Mouse (Mus musculus): Measurements from ENCODE around the gene Usp29. TPM values are rescaled to one million over a fixed set of nuclear protein-coding genes. Genes with fewer than 3 reads are reported as not detected.
"Not testable (repeated sequence)": the region's sequence is repeated elsewhere in the genome, so short reads cannot be mapped to it uniquely, and the experiment has no call there.

Gene Usp29
- polyA plus RNA-seq, 1 experiment from 2014 or later, result 23.2 TPM

DNA sequence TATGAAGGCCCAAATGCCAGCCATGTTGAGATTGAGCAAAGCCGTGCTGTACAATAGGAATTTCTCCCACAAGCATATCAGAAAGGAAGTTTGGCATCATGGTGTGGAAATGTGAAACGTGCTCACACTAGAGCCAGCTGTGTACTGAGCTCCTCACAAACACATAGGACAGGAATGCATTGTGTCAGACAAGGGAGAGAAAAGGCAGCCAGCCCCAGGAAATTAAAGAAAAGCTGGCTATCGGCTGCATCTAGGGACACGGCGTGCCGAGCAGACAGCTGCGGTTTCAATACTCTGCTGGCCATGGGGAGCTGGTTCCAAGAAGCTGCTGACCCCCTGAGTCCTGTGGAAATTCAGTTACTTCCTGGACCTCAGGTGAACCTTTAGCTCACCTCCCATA lies 155.0 kb downstream of the Usp29 start:
- Histone ChIP-seq H3K4me1 (no peaks in the 10 kb centered on the region), H3K9me3 (replicated peaks) (no peaks in the 10 kb centered on the region), H3K4me2 (no peak overlapping the region), H3K4me3 (no peak overlapping the region), H3K36me3 (ENCODE audit: poor library complexity, severe bottlenecking) (no peaks in the 10 kb centered on the region), H3K9ac (no peak overlapping the region), H3K27ac (no peak overlapping the region), H3K27me3 (no peaks in the 10 kb centered on the region)
- WGBS, result 84% methylated on average over 7 of the region's 7 CpGs
- no peak for ATAC-seq

DNA sequence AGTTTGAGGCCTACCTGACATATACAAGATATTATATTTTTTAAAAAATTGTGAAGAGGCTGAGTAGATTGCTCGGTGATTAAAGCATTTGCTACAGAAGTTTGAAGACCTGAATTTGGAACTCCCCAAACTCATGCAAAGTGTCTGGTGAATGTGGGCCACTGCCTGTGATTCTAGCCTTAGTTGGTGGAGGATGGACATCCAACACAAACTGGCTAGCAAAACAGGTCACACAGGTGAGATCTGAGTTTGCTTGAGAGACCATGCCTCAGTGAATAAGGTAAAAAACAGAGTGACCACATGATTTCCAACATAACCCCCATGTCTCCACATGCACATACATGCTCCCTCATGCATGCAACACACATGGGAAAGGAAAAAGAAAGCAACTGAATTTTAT lies 156.5 kb downstream of the Usp29 start:
- no peak overlapping the region for H3K4me3 ChIP-seq

DNA sequence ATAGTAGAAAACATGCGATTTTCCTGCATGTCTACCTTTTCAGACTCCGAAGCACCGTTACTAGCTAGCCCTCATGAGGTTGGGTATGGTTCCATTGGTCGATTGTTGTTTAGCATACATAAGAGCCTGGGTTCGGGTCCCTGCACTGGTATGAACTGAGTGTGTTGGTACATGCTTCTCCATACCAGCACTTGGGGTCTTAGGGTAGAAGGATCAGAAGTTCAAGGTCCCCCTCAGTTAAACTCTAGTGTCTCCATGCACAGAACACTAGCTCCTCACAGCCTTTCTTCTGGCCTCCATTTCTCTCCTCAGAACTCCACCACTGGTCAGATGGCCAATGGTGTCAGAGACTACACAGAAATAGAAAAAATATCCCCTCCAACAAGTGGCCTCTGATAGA lies 159.5 kb downstream of the Usp29 start:
- Histone ChIP-seq H3K36me3 (ENCODE audit: poor library complexity, severe bottlenecking) (no peaks in the 10 kb centered on the region), H3K27ac (no peak overlapping the region; the same call in 1 of the 2 replicates), H3K27me3 (no peaks in the 10 kb centered on the region), H3K9me3 (replicated peaks) (no peaks in the 10 kb centered on the region), H3K9ac (no peak overlapping the region), H3K4me2 (no peak overlapping the region), H3K4me1 (peaks cover 14% of the 10 kb centered on the region; the same call in 1 of the 2 replicates), H3K4me3 (no peak overlapping the region)
- no peak for ATAC-seq
- 89% methylated on average over 5 of the region's 5 CpGs for WGBS

More for the DNA sequence above, 156.5 kb downstream of the Usp29 start:
- no peak overlapping the region for H3K27ac ChIP-seq
- no peak overlapping the region for H3K9ac ChIP-seq
- no peaks in the 10 kb centered on the region for H3K27me3 ChIP-seq
- no peak overlapping the region for H3K4me2 ChIP-seq
- WGBS, result 94% methylated on average over 1 of the region's 1 CpGs
- no peak for ATAC-seq
- no peaks in the 10 kb centered on the region for H3K36me3 ChIP-seq (ENCODE audit: poor library complexity, severe bottlenecking)
- no peaks in the 10 kb centered on the region for H3K9me3 ChIP-seq (replicated peaks)
- H3K4me1 ChIP-seq, result peaks cover 14% of the 10 kb centered on the region; the same call in 1 of the 2 replicates

DNA sequence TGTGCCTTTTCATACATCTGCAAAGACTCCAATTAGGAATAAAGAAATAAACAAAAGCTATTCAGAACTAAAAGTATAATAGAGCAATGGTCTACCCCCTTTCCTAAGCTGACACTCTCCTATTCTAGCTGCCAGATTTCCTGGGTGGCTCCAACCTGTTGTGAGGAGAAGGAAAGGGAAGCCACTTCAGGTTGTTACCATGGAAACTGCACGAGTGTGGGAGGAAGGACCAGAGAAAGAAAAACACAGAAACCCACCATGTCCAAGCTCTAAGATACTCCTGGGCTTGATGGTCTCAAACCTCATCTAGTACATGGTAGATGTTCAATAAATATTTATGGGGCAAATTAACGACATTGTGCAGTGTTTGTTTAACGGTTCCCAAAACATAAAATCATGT lies 160.8 kb downstream of the Usp29 start:
- Histone ChIP-seq H3K4me1 (peaks cover 14% of the 10 kb centered on the region; the same call in 1 of the 2 replicates), H3K27me3 (no peaks in the 10 kb centered on the region), H3K36me3 (ENCODE audit: poor library complexity, severe bottlenecking) (no peaks in the 10 kb centered on the region), H3K9ac (no peak overlapping the region), H3K9me3 (replicated peaks) (no peaks in the 10 kb centered on the region), H3K27ac (no peak overlapping the region; the same call in 1 of the 2 replicates), H3K4me3 (no peak overlapping the region), H3K4me2 (no peak overlapping the region)
- 48% methylated on average over 3 of the region's 3 CpGs for WGBS
- ATAC-seq, result peak; percentile 47; the same call in 1 of the 2 replicates

DNA sequence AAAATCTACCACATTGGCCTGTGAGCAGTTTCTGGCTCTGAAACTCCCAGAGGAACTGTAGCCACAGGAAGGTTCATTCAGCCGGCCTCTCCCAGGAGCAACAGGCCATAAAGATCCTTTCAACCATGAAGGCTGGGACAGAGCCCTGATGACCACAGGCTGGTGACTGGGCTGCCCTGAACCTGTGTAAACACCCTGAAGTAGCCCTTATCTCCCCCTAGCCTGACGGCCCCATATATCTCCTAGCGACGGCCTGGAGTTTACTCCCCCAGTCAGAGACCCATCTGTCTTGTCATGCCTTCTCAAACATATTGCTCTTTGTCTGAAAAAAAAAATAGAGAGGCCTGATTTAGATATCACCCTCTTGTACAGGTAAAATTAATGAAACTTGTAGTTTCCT lies 166.6 kb downstream of the Usp29 start:
- H3K9ac ChIP-seq; H3K36me3 ChIP-seq (ENCODE audit: poor library complexity, severe bottlenecking); H3K4me1 ChIP-seq; H3K4me2 ChIP-seq; H3K27me3 ChIP-seq; H3K27ac ChIP-seq; ATAC-seq; H3K4me3 ChIP-seq; H3K9me3 ChIP-seq (replicated peaks): not testable (repeated sequence)
- 71% methylated on average over 4 of the region's 4 CpGs for WGBS

DNA sequence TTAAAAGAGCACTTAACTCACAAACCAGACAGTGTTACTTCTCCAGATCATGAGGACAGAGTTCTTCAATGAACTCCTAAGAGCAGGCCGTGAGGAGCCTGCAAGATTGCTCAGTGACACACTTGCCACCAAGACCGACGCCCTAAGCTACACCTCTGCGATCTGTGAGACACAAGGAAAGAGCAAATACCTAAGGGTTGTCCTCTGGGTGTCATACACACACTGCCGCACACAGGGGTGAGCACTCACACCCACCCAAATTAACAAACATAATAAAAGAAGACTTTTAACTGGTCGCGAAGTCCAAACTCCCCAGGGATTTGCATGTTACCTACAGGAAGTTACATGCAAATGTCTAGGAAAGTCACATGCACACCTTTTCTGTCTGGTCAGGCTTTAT lies 170.3 kb downstream of the Usp29 start:
- no peak for ATAC-seq
- no peak overlapping the region for H3K4me3 ChIP-seq
- H3K9me3 ChIP-seq (replicated peaks), result no peaks in the 10 kb centered on the region
- H3K36me3 ChIP-seq (ENCODE audit: poor library complexity, severe bottlenecking), result no peaks in the 10 kb centered on the region
- H3K4me2 ChIP-seq, result no peak overlapping the region
- H3K27ac ChIP-seq, result no peak overlapping the region
- 94% methylated on average over 7 of the region's 7 CpGs for WGBS
- no peaks in the 10 kb centered on the region for H3K4me1 ChIP-seq
- no peak overlapping the region for H3K9ac ChIP-seq
- H3K27me3 ChIP-seq, result no peaks in the 10 kb centered on the region

DNA sequence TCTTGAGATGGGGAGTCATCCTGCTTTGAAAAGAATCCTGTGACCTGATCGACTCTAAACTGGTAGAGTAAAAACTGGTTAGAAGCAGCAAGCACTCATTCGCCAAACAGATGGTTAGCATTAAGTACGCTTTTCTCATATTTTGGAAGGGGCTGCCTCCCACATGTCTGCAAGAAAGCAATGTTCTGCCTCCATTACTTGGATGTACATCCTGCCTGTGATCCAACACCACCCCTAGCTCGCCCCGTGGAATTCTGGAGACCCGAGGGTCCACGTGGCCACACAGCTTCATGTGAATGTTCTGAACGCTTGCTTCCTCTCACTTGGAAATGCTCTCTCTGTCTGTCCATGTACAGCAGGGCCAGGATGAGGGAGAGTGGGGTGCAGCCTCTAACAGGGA lies 173.1 kb downstream of the Usp29 start:
- 87% methylated on average over 8 of the region's 8 CpGs for WGBS
- H3K36me3 ChIP-seq (ENCODE audit: poor library complexity, severe bottlenecking), result no peaks in the 10 kb centered on the region
- no peaks in the 10 kb centered on the region for H3K9me3 ChIP-seq (replicated peaks)
- H3K4me3 ChIP-seq, result no peak overlapping the region
- no peak overlapping the region for H3K27ac ChIP-seq
- no peak overlapping the region for H3K4me2 ChIP-seq
- H3K9ac ChIP-seq, result no peak overlapping the region
- no peaks in the 10 kb centered on the region for H3K4me1 ChIP-seq
- H3K27me3 ChIP-seq, result no peaks in the 10 kb centered on the region
- no peak for ATAC-seq

DNA sequence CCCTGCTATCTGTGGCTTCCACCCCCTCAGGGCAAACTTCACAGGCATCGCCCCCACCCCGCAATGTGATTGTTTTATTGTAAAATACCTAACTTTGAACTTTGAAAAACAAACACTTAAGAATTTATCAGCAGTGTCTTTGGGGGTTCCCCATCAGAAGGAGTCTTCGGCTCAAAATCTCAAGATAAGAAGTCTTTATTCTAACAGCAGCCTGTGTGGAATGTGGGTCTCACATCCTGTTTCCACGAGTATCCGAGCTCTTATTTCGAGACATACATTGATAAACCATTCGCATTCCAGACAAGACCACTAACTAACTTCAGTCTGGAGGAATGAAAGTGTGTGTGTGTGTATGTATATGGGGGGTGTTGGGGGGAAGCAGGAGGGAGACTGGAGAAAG lies 180.1 kb downstream of the Usp29 start:
- Histone ChIP-seq H3K36me3 (ENCODE audit: poor library complexity, severe bottlenecking) (no peaks in the 10 kb centered on the region), H3K4me1 (peaks cover 18% of the 10 kb centered on the region), H3K27ac (no peak overlapping the region), H3K4me2 (no peak overlapping the region), H3K9ac (no peak overlapping the region), H3K9me3 (replicated peaks) (no peaks in the 10 kb centered on the region), H3K27me3 (no peaks in the 10 kb centered on the region), H3K4me3 (no peak overlapping the region)
- ATAC-seq, result no peak
- 90% methylated on average over 7 of the region's 7 CpGs for WGBS

DNA sequence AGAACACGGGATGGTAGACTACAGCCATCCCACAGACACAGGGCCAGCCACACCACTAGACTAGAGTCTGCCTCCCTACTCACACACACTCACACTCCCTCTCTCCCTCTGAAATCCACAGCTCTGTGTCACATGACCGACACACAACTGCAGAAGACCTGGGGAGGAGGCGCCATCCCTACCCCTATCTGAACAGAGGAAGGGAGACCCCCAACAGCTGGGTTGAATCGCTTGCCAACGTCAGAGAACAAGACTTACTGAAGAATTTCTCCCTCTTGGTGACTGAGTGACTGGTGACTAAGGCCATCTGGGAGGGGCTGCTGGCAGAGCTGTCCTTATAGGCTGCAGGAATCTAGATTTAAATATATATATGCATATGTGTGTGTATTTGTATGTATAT lies 181.4 kb downstream of the Usp29 start:
- H3K27ac ChIP-seq, result no peak overlapping the region
- ATAC-seq, result no peak

DNA sequence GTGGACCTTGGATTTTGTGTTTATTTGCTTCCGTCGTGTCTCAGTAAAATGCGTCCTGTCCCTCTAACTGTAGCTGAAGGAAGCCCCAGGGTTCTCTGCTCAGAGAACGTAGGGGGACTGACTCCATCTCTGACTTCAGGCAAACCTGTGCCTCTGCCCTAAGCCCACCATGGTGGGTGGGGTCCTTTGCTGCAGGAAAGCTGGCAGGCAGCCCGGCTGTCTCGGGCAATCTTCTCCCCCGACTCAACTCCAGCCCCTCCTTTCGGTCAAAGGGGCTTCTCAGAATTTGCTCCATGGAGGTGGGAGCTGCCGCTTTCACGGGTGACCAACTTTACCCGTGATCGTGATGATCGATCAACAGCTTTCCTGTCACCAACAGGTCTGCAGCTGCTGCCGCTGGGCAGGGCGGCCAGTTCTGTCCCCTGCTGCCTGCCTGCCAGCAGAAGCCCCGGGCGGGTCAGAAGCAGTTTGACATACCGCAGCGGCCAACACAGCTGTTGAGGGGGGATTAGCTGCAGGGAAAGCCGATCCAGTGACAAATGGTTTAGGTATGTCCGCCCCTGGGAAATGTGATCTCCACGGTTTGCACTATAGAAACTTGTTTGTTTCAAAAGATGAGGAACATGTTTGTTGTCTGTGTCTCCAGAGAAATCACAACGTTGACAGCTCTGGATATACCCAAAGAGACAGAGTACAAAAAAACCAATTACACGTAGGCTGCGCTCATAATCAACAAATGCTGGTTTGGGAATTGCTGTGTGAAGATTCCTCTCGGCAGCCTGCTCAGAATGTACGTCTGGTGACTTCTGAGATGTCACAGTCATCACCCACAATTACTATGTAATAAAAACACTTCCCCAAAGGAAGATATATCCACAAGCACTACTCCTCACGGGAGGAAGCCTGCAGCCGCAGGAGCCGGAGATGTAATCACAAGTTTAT lies 183.3 kb downstream of the Usp29 start:
- Histone ChIP-seq H3K4me1 (peaks cover 21% of the 10 kb centered on the region), H3K27me3 (no peaks in the 10 kb centered on the region), H3K27ac (peak overlapping the region; percentile 37), H3K9ac (peak overlapping the region; percentile 56), H3K9me3 (replicated peaks) (no peaks in the 10 kb centered on the region), H3K4me3 (peak overlapping the region; percentile 24), H3K36me3 (ENCODE audit: poor library complexity, severe bottlenecking) (no peaks in the 10 kb centered on the region), H3K4me2 (peak overlapping the region; percentile 53)
- ATAC-seq, result peak; percentile 23; the same call in 1 of the 2 replicates
- WGBS, result 15% methylated on average over 30 of the region's 30 CpGs

More for the DNA sequence above, 181.4 kb downstream of the Usp29 start:
- H3K9me3 ChIP-seq (replicated peaks), result no peaks in the 10 kb centered on the region
- no peak overlapping the region for H3K4me2 ChIP-seq
- no peak overlapping the region for H3K9ac ChIP-seq
- no peaks in the 10 kb centered on the region for H3K36me3 ChIP-seq (ENCODE audit: poor library complexity, severe bottlenecking)
- H3K27me3 ChIP-seq, result no peaks in the 10 kb centered on the region
- H3K4me1 ChIP-seq, result peaks cover 18% of the 10 kb centered on the region
- 75% methylated on average over 5 of the region's 5 CpGs for WGBS
- H3K4me3 ChIP-seq, result no peak overlapping the region

DNA sequence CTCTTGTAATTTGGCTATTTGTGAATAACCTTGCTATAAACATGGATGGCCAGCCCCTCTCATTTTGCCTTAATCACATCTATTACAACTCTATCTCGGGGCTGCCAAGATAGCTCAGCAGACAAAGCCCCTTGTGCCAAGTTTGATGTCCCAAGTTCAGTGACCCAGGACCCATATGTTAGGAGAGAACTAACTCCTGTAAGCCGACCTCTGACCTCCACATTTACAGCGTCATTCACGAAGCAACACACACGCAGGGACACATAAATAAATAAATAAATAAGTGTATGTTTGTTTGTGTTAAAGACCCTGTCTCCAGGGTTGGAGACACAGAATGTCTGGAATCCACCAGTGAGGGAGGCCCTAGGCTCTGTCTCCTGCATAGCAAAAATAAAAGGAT lies 186.7 kb downstream of the Usp29 start:
- Histone ChIP-seq H3K4me1 (peaks cover 26% of the 10 kb centered on the region), H3K4me3 (no peak overlapping the region), H3K9ac (no peak overlapping the region), H3K36me3 (ENCODE audit: poor library complexity, severe bottlenecking) (no peaks in the 10 kb centered on the region), H3K27me3 (no peaks in the 10 kb centered on the region), H3K9me3 (replicated peaks) (no peaks in the 10 kb centered on the region), H3K4me2 (no peak overlapping the region), H3K27ac (peak overlapping the region; percentile 25)
- 77% methylated on average over 5 of the region's 5 CpGs for WGBS
- ATAC-seq, result no peak

DNA sequence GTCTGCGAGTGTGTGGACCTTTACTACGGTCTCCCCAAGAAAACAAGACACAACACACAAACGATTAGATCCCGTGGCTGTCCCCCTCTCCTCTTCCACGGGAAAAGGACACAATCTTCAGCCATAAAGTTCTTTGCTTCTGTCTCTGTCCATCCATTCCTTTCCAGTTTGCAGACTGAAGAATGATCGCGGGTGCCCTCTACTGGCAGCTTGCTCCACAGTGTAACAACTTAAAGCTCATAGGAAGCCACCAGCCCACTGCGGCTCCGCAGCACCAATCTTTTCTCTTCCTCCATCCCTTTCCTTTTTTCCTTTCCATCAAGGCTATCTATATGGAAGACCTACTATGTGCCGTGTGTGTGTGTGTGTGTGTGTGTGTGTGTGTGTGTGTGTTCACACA lies 187.9 kb downstream of the Usp29 start:
- Histone ChIP-seq H3K4me2 (no peak overlapping the region), H3K4me1 (peaks cover 22% of the 10 kb centered on the region), H3K27me3 (no peaks in the 10 kb centered on the region), H3K27ac (no peak overlapping the region; the same call in 1 of the 2 replicates), H3K36me3 (ENCODE audit: poor library complexity, severe bottlenecking) (no peaks in the 10 kb centered on the region), H3K9me3 (replicated peaks) (no peaks in the 10 kb centered on the region), H3K4me3 (no peak overlapping the region), H3K9ac (no peak overlapping the region)
- peak; percentile 78 for ATAC-seq
- 16% methylated on average over 10 of the region's 10 CpGs for WGBS

Data from forebrain, embryonic 13.5 days (tissue).